Mouse (Mus musculus): ENCODE data around the gene Zik1.

Gene Zik1

GRCm38 (mm10) chr7:10494786-10495521 is at the start of gene Zik1:
Gene Zik1, minus strand, starts transcription at chr7:10495394.
- in situ Hi-C loops (cut with MboI; ENCODE audit: low pct_unique_long_range_greater_than_20kb in 1 of 2, low sequenced_read_pairs in 2 of 2, unreplicated experiment in 1 of 2): no loop called here

- in situ Hi-C loops (cut with MboI; ENCODE audit: low pct_unique_long_range_greater_than_20kb in 1 of 2, low sequenced_read_pairs in 2 of 2, unreplicated experiment in 1 of 2): no loop called here
Observed at GRCm38 (mm10) chr7:10495578-10495977, 384 bp upstream of the Zik1 start.

GRCm38 (mm10) chr7:10480588-10481233 is 14.5 kb downstream of the Zik1 start:
- in situ Hi-C loops (cut with MboI; ENCODE audit: low pct_unique_long_range_greater_than_20kb in 1 of 2, low sequenced_read_pairs in 2 of 2, unreplicated experiment in 1 of 2): no loop called here

- in situ Hi-C loops (cut with MboI; ENCODE audit: low pct_unique_long_range_greater_than_20kb in 1 of 2, low sequenced_read_pairs in 2 of 2, unreplicated experiment in 1 of 2): no loop called here
Observed at GRCm38 (mm10) chr7:10479813-10480212, 15.4 kb downstream of the Zik1 start.

GRCm38 (mm10) chr7:10458166-10458565 is 37.0 kb downstream of the Zik1 start:
- in situ Hi-C loops (cut with MboI; ENCODE audit: low pct_unique_long_range_greater_than_20kb in 1 of 2, low sequenced_read_pairs in 2 of 2, unreplicated experiment in 1 of 2): loop anchor here in 1 of 2 experiments (25.0 kb wide), 1 partner anchor 104 kb away; the partner anchor contains the start of gene Vmn1r68

- in situ Hi-C loops (cut with MboI; ENCODE audit: low pct_unique_long_range_greater_than_20kb in 1 of 2, low sequenced_read_pairs in 2 of 2, unreplicated experiment in 1 of 2): no loop called here
Observed at GRCm38 (mm10) chr7:10443031-10443430, 52.2 kb downstream of the Zik1 start, which contains the start of gene Vmn1r67. Gene Vmn1r67, plus strand, starts transcription at chr7:10443331.
